ENCODE assay signal across 25 mouse cellular contexts in the genomic region with DNA sequence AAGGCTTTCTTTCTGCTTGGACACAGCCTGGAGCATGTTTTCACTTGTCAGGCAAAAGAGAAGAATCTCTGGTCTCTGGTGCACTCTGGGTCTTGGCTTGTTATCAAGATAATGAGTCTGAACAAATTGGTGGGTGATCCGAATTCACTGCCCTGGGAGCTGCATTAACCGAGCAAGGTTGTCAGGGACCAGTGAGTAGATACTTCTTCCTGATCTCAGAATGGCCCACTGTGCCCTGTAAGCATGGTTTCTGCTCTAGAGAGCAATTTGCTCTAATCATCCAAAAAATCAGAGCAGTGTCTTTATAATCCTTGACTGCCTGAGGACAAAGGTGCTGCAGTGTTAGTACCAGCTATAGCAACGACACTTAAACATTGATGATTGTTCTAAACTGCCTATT.
DNase-seq lines count a peak whose midpoint lies in the region; ATAC-seq and TF ChIP-seq lines count a peak whose summit lies in the region.
"Had no signal": no experiment of that assay in that cellular context is flagged by ENCODE, and none has a peak within 500 bp of the region (broad histone marks: within the 10 kb centered on the region; RNA-seq: fewer than 3 reads in every experiment).

No protein-coding gene starts in this region.

- ATAC-seq in hindbrain, postnatal 0 days = no peak
- no peak for ATAC-seq in hindbrain, embryonic 13.5 days (ENCODE audit: low FRiP score)
- ATAC-seq in CD4-positive, CD25-positive, alpha-beta regulatory T cell, adult 4 months = no peak
- ATAC-seq: forebrain, embryonic 16.5 days; Patski had no signal

- no peak for TF ChIP-seq POLR2A in brain, embryonic 14.5 days (IDR thresholded peaks at IDR 0.05; ENCODE audit: borderline replicate concordance, extremely low read depth, insufficient read depth, insufficient read length, poor library complexity, severe bottlenecking)

- H3K9me3 ChIP-seq in hindbrain, postnatal 0 days (ENCODE audit: low read length) = no peaks in the 10 kb centered on the region
- H3K9me3 ChIP-seq in hindbrain, embryonic 13.5 days = no peaks in the 10 kb centered on the region
- H3K9me3 ChIP-seq: embryonic facial prominence, embryonic 12.5 days; embryonic facial prominence, embryonic 15.5 days; heart, embryonic 12.5 days; heart, embryonic 15.5 days; hindbrain, embryonic 10.5 days had no signal

- no peak overlapping the region for H3K4me2 ChIP-seq in hindbrain, postnatal 0 days (ENCODE audit: low read depth, low read length)
- H3K4me2 ChIP-seq in hindbrain, embryonic 13.5 days = no peak overlapping the region
- H3K4me2 ChIP-seq: embryonic facial prominence, embryonic 12.5 days; embryonic facial prominence, embryonic 15.5 days; heart, embryonic 12.5 days; heart, embryonic 15.5 days; hindbrain, embryonic 14.5 days had no signal

- no peak for TF ChIP-seq CTCF in hindbrain, postnatal 0 days (IDR thresholded peaks at IDR 0.05; ENCODE audit: low read depth)
- no peak for TF ChIP-seq CTCF in brain, embryonic 14.5 days (IDR thresholded peaks at IDR 0.05; ENCODE audit: borderline replicate concordance, extremely low read depth, insufficient read depth, insufficient read length)

- WGBS in hindbrain, postnatal 0 days = 22% methylated on average over 3 of the region's 3 CpGs
- 33% methylated on average over 3 of the region's 3 CpGs for WGBS in hindbrain, embryonic 13.5 days

- H3K27me3 ChIP-seq in hindbrain, postnatal 0 days (ENCODE audit: insufficient read depth, low read length) = no peaks in the 10 kb centered on the region
- peaks cover 16% of the 10 kb centered on the region; the same call in 1 of the 2 replicates for H3K27me3 ChIP-seq in hindbrain, embryonic 13.5 days
- H3K27me3 ChIP-seq: embryonic facial prominence, embryonic 12.5 days; embryonic facial prominence, embryonic 15.5 days; heart, embryonic 12.5 days; heart, embryonic 15.5 days; Patski had no signal

- H3K36me3 ChIP-seq in hindbrain, postnatal 0 days (ENCODE audit: insufficient read depth, low read length) = no peaks in the 10 kb centered on the region
- H3K36me3 ChIP-seq in hindbrain, embryonic 13.5 days = no peaks in the 10 kb centered on the region
- H3K36me3 ChIP-seq: embryonic facial prominence, embryonic 12.5 days; embryonic facial prominence, embryonic 15.5 days; heart, embryonic 12.5 days; heart, embryonic 15.5 days; hindbrain, embryonic 10.5 days had no signal

- H3K4me3 ChIP-seq in hindbrain, postnatal 0 days (ENCODE audit: low read length) = no peak overlapping the region
- no peak overlapping the region for H3K4me3 ChIP-seq in hindbrain, embryonic 13.5 days
- H3K4me3 ChIP-seq: embryonic facial prominence, embryonic 12.5 days; embryonic facial prominence, embryonic 15.5 days; heart, adult 2 months; heart, embryonic 12.5 days; heart, embryonic 15.5 days; hindbrain, embryonic 10.5 days had no signal

- peak; percentile 3 for DNase-seq in hindbrain, postnatal 0 days (ENCODE audit: low spot score)
- peak; percentile 56 for DNase-seq in Muller cell, postnatal 12 days (ENCODE audit: inconsistent ontology term)
- DNase-seq in brain, embryonic 14.5 days (ENCODE audit: low read depth) = peak; percentile 39
- DNase-seq in natural killer cell, adult 2 months (ENCODE audit: low spot score in 2 of 2) = no peak
- DNase-seq: adrenal gland, postnatal 10 days; adrenal gland, postnatal 36 days; cerebellum, adult 11 months; cerebellum, adult 2 months; cerebellum, adult 9-11 months; cerebellum, postnatal 25 days; gastrocnemius, postnatal 10 days; gastrocnemius, postnatal 36 days; heart, adult 2 months; heart, postnatal 10 days; heart, postnatal 36 days had no signal

- no peaks in the 10 kb centered on the region for H3K4me1 ChIP-seq in hindbrain, postnatal 0 days (ENCODE audit: insufficient read depth, low read length)
- H3K4me1 ChIP-seq in hindbrain, embryonic 13.5 days (replicated peaks) = 0 out of 2 replicates have a peak, but pooled peaks cover 4% of the 10 kb centered on the region
- H3K4me1 ChIP-seq: embryonic facial prominence, embryonic 12.5 days; embryonic facial prominence, embryonic 15.5 days; heart, embryonic 12.5 days; heart, embryonic 15.5 days had no signal

- no peak overlapping the region for H3K27ac ChIP-seq in hindbrain, postnatal 0 days
- no peak overlapping the region for H3K27ac ChIP-seq in hindbrain, embryonic 13.5 days
- H3K27ac ChIP-seq: embryonic facial prominence, embryonic 12.5 days; embryonic facial prominence, embryonic 15.5 days; heart, adult 2 months; heart, embryonic 15.5 days; hindbrain, embryonic 10.5 days; hindbrain, embryonic 14.5 days had no signal

- H3K9ac ChIP-seq in hindbrain, postnatal 0 days (replicated peaks; ENCODE audit: low read length) = no peak overlapping the region
- no peak overlapping the region for H3K9ac ChIP-seq in hindbrain, embryonic 13.5 days
- H3K9ac ChIP-seq: embryonic facial prominence, embryonic 12.5 days; embryonic facial prominence, embryonic 15.5 days; heart, embryonic 12.5 days; heart, embryonic 15.5 days; hindbrain, embryonic 14.5 days had no signal

Comparison
In these comparisons a context has a peak if more than half of its experiments do, and no peak if none do; other contexts are left out.
1. DNase-seq: peak in hindbrain, postnatal 0 days (single experiment), Muller cell, postnatal 12 days (single experiment) and brain, embryonic 14.5 days (single experiment); none in natural killer cell, adult 2 months (0 of 2).